Mouse (Mus musculus) midbrain, embryonic 11.5 days (tissue): ENCODE results near the gene Mgat5. TPM values are rescaled to one million over a fixed set of nuclear protein-coding genes. Genes with fewer than 3 reads are reported as not detected.

Experiments
- ATAC-seq: fragments of 200-750 bp; cut with Nextera tagmentation; 2 replicates; pipeline ENCODE4 v1.8.0; 2017; ENCODE audit warnings: moderate TSS enrichment, moderate library complexity; ENCODE audit not compliant: low FRiP score
- DNase-seq: peaks from one replicate; pipeline ENCODE4 v3.0.0; 2015; ENCODE audit warnings: low spot score; ENCODE audit errors: missing footprints
- H3K27ac ChIP-seq: fragments of 300-500 bp; sonication (generic); 2 replicates; pipeline ENCODE4 v1.5.1; 2014; ENCODE audit warnings: low read depth, low read length
- H3K27me3 ChIP-seq: fragments of 300-500 bp; sonication (generic); 2 replicates; pipeline ENCODE4 v1.6.1; 2014; ENCODE audit warnings: mild to moderate bottlenecking, low read length, moderate library complexity, mixed read lengths; ENCODE audit not compliant: control insufficient read depth, insufficient read depth
- H3K36me3 ChIP-seq: fragments of 300-500 bp; sonication (generic); 2 replicates; pipeline ENCODE4 v1.6.1; 2014; ENCODE audit warnings: mild to moderate bottlenecking, low read length, moderate library complexity, mixed read lengths; ENCODE audit not compliant: control insufficient read depth, insufficient read depth
- H3K4me1 ChIP-seq: fragments of 300-500 bp; sonication (generic); 2 replicates; pipeline ENCODE4 v1.6.1; 2014; ENCODE audit warnings: low read length; ENCODE audit not compliant: control insufficient read depth, insufficient read depth
- H3K4me2 ChIP-seq: fragments of 300-500 bp; sonication (generic); 2 replicates; pipeline ENCODE4 v1.6.1; 2014; ENCODE audit warnings: mild to moderate bottlenecking, moderate library complexity
- H3K4me3 ChIP-seq: fragments of 300-500 bp; sonication (generic); 2 replicates; pipeline ENCODE4 v1.5.1; 2014; ENCODE audit warnings: low read depth, low read length
- H3K9ac ChIP-seq: fragments of 300-500 bp; sonication (generic); 2 replicates; pipeline ENCODE4 v1.6.1; 2014; ENCODE audit warnings: low read length
- H3K9me3 ChIP-seq: fragments of 300-500 bp; sonication (generic); 2 replicates; pipeline ENCODE4 v1.6.1; 2016; ENCODE audit warnings: low read length; ENCODE audit not compliant: control insufficient read depth
- WGBS: fragments of 180-500 bp; shearing (Covaris S2); extraction: QIAGEN DNeasy Blood & Tissue Kit; methylation state at CpG from one replicate; pipeline ENCODE4 v1.1.7; 2014; 5-methylcytosine and 5-hydroxymethylcytosine counted together
- polyA plus RNA-seq: library from polyadenylated mRNA; unstranded; fragments of >200 nt; fragmentation: Nextera tagmentation; extraction: Ambion mirVana; gene quantifications from 2 replicates; pipeline ENCODE4 v1.2.1, GENCODE M21; 2014

Mgat5 gene
- polyA plus RNA-seq, 1 experiment from 2014 or later: 6.9 TPM

DNA sequence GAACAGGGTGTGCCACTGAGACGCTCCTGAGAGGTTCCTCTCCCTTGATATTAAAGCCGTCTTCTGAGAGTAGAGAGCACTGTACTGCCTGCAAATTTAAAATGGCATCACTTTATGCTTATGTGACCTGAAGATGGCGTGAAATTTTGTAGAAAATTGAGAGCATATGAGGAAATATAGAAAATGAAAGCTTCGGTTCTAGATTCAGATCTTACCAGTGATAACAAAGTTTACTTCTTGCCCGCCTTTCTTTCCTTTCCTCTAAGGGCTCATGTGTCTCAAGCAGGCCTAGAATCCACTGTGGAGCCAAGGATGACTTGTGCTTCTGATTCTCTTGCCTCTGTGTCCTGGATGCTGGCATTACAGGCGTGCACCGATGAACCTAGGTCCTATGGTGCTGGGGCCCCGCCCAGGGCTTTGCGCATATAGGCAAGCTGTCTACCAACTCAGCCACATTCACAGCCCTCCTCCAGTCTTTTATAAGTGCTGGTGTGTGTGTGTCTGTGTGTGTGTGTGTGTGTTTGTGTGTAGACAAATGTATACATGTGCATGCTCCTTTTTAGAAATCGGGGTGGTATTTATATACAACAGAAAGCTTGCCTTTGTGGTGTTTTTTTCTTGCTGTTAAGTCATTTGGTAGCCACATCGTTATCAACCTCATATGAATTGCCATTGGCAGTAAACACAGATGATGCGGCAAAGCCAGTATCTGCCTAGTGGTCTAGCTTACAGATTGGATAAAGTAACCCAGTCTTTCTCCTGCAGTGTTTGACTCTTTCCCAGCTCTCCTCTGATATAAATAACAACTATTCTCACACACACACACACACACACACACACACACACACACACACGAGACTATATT, 111.2 kb downstream of the Mgat5 start:
- Histone ChIP-seq H3K4me2 (no peak overlapping the region), H3K4me3 (no peak overlapping the region), H3K27me3 (no peaks in the 10 kb centered on the region), H3K27ac (no peak overlapping the region), H3K9ac (no peak overlapping the region), H3K4me1 (peaks cover 7% of the 10 kb centered on the region), H3K9me3 (no peaks in the 10 kb centered on the region), H3K36me3 (no peaks in the 10 kb centered on the region)
- 91% methylated on average over 13 of the region's 13 CpGs for WGBS
- peak; percentile 17 for DNase-seq
- no peak for ATAC-seq

DNA sequence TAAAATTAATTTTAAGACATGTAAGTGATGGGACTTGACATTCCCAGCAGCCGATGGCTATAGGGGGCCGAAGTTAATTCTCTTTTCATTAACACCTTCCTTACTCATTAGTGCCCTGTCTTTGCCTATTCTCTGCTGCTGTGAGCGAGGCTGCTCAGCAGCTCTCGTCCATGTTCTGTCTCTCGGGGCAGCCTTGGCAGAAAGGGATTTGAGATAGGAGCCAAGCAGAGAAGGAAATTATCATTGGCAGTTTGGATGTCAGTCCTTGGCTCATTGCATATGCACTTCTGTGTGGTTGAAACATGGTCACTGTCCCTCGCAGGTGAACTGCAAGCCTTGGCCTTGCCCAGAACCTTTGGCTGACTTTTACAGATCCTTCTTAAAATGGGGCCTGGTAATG, 111.8 kb downstream of the Mgat5 start:
- Histone ChIP-seq H3K27ac (no peak overlapping the region), H3K4me2 (no peak overlapping the region), H3K4me1 (peaks cover 7% of the 10 kb centered on the region), H3K27me3 (no peaks in the 10 kb centered on the region), H3K9ac (no peak overlapping the region), H3K9me3 (no peaks in the 10 kb centered on the region), H3K4me3 (no peak overlapping the region), H3K36me3 (no peaks in the 10 kb centered on the region)
- 75% methylated on average over 6 of the region's 6 CpGs for WGBS
- peak; percentile 59 for DNase-seq
- ATAC-seq: no peak

DNA sequence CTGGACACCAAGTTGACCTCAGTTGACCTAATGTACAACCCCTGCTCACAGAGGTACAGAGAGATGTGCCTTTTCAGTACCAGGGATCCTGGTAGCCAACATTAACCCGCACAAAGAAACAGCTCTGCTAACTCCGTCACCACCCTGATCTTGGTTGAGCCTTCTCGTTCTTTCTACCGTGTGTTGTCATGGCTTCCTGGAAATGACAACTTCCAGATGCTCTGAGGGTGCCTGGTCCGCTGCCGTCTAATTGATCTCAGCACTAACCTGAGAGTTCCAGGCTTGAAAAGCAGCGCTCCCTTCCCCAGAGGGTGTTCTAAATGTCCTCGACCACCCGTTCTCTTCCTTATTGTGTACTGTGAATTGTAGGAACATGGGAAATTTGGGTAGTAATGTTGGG, 112.7 kb downstream of the Mgat5 start:
- H3K4me1 ChIP-seq: peaks cover 7% of the 10 kb centered on the region
- H3K9ac ChIP-seq: no peak overlapping the region
- H3K4me2 ChIP-seq: no peak overlapping the region
- DNase-seq (peak; percentile 56), ATAC-seq (no peak)
- no peaks in the 10 kb centered on the region for H3K36me3 ChIP-seq
- H3K9me3 ChIP-seq: no peaks in the 10 kb centered on the region
- WGBS: 88% methylated on average over 9 of the region's 9 CpGs
- H3K4me3 ChIP-seq: no peak overlapping the region
- no peaks in the 10 kb centered on the region for H3K27me3 ChIP-seq
- no peak overlapping the region for H3K27ac ChIP-seq

DNA sequence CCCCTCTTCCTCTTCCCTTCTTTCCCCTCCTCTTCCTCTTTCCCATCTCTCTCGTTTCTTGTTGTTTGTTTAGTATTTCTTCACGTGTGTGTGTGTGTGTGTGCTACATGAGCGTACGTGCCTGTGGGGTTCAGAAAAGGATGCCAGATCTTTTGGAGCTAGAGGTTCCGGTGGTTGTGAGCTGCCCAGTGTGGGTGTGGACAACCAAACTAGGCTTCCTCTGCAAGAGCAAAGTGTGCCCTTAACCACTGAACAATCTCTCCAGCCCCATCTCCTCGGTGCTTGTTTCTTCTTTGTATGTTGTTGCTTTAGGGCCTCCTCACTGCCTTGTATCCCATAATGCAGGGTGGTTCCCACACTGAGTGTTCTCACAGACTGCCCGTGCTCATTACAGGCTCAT, 113.7 kb downstream of the Mgat5 start:
- 87% methylated on average over 7 of the region's 7 CpGs for WGBS
- DNase-seq (peak; percentile 68), ATAC-seq (no peak)
- H3K4me2 ChIP-seq: no peak overlapping the region
- H3K9ac ChIP-seq: no peak overlapping the region
- H3K27me3 ChIP-seq: no peaks in the 10 kb centered on the region
- H3K9me3 ChIP-seq: no peaks in the 10 kb centered on the region
- 0 out of 2 replicates have a peak, but pooled peaks cover 2% of the 10 kb centered on the region for H3K36me3 ChIP-seq
- no peak overlapping the region for H3K4me3 ChIP-seq
- H3K4me1 ChIP-seq: peaks cover 6% of the 10 kb centered on the region
- no peak overlapping the region for H3K27ac ChIP-seq

DNA sequence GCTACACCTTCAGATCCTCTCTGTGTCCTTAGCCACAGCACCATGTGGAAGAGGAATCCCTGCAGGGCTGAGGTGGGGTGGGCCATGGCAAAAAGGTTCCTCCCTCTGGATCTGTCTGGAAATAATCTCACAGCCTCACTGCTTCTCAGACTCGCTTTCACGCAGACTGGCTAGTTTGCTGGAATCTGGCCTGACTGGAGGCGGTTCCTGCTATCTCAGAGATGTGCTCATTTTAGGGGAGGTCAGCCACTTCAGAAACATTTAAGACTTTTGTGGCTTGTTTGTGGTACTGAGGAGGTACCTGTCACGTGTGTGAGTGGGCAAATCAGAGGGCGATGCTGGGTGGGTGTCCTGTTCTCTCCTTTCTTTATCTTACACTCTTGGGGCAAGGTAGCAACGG, 115.0 kb downstream of the Mgat5 start:
- no peak overlapping the region for H3K4me3 ChIP-seq

DNA sequence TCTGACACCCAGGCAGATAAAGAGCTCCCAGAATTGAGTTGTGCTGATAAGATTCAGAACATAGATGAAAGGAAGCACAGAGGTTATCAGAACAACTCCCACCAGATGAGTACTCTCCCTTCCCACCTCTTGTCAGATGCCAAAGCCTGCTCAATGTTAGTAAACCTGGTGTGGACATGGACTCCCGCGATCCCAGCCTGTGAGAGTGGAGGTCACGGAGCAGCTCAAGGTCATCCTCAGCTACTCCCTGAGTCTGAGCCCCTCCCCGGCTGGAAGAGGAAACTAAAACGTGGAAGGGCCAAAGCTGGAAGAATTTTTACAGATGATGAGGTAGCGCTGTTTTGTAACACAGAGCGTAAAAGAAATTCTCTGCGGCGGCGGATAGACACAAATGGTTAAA, 116.1 kb downstream of the Mgat5 start:
- Histone ChIP-seq H3K4me1 (no peaks in the 10 kb centered on the region), H3K27me3 (no peaks in the 10 kb centered on the region), H3K4me3 (no peak overlapping the region), H3K4me2 (no peak overlapping the region), H3K27ac (no peak overlapping the region), H3K9ac (no peak overlapping the region), H3K36me3 (0 out of 2 replicates have a peak, but pooled peaks cover 3% of the 10 kb centered on the region), H3K9me3 (no peaks in the 10 kb centered on the region)
- DNase-seq (peak; percentile 78), ATAC-seq (no peak)
- WGBS: 88% methylated on average over 10 of the region's 10 CpGs

More for the DNA sequence above, 115.0 kb downstream of the Mgat5 start:
- H3K9me3 ChIP-seq: no peaks in the 10 kb centered on the region
- no peak overlapping the region for H3K4me2 ChIP-seq
- 0 out of 2 replicates have a peak, but pooled peaks cover 3% of the 10 kb centered on the region for H3K36me3 ChIP-seq
- H3K9ac ChIP-seq: no peak overlapping the region
- H3K4me1 ChIP-seq: no peaks in the 10 kb centered on the region
- no peak overlapping the region for H3K27ac ChIP-seq
- 82% methylated on average over 6 of the region's 6 CpGs for WGBS
- H3K27me3 ChIP-seq: no peaks in the 10 kb centered on the region
- ATAC-seq (no peak), DNase-seq (peak; percentile 45)

DNA sequence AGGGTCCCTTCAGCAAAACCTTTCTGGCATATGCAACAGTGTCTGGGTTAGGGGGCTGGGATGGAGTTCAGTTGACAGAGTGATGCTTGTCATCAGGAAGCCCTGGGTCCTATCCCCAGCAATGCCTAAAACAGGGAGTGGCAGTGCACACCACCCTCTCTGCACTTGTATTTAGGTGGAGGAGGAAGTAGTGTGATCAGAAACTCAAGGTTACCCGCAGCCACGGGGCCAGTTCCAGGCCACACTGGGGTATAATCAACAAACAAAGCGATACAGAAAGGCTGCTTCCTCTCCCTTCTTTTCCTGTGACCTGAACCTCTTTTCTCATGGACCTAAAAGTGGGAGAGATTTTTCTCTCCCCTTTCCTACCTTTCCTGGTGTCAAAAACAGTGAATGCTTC, 116.8 kb downstream of the Mgat5 start:
- Histone ChIP-seq H3K9ac (no peak overlapping the region), H3K36me3 (0 out of 2 replicates have a peak, but pooled peaks cover 3% of the 10 kb centered on the region), H3K9me3 (no peaks in the 10 kb centered on the region), H3K27ac (no peak overlapping the region), H3K4me2 (no peak overlapping the region), H3K4me1 (no peaks in the 10 kb centered on the region), H3K4me3 (no peak overlapping the region), H3K27me3 (no peaks in the 10 kb centered on the region)
- WGBS: 88% methylated on average over 3 of the region's 3 CpGs
- peak; percentile 56 for DNase-seq
- ATAC-seq: no peak

DNA sequence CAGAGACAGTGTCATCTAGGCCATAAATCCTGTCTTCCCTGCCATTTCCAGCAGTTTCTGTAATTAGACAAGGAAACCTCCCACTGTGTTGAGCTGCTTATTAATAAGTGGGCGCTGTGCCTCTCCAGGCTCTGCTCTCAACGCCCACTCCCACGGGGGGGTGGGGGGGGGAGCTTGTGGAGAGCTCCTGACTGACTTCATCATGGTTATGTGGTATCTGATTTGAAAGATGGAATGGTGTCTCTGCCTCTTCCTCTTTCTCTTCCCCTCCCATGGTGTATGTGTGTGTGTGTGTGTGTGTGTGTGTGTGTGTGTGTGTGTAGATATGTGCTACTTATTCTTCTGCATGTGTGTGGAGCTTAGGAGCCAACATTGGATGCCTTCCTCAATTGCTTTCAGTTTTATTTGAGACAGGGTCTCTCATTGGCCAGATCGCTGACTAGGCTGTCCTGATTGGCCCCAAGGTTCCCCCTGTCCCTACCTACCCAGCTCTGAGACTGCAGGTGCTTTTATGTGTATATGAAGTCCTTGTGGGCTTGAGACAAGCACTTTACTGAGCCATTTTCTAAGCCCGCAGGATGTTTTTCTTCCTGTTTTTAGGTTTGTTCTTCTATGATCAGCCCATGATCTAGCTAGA, 117.5 kb downstream of the Mgat5 start:
- no peak for ATAC-seq

DNA sequence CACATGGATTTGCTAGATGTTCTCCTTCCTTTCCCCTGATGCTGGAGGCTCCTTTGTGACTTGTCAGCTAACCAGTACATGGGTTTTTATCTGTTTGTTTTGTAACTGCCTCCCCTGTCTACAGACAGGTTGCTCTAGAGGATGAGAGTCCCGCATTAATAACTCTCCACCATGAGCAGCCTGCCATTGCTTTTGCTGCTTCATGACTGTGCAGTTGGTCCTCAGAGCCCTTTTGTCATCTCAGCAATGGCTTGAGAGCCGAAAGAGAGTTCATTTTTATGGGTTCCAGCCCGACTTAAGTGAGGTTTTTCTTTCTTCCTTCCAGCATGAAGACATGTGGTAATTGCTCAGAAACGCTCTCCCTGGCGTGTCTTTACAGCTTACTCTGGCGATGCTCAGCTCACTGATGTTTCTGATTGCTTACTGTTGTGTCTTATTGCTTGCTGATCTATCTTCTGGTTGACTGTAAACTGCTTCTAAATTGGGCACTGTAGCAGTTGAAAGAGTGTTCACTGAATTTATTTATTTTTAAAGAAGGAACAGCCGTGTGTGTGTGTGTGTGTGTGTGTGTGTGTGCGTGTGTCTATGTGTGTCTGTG, 120.9 kb downstream of the Mgat5 start:
- WGBS: 93% methylated on average over 8 of the region's 8 CpGs
- DNase-seq (peak; percentile 66), ATAC-seq (no peak)

More for the DNA sequence above, 117.5 kb downstream of the Mgat5 start:
- Histone ChIP-seq H3K27ac (no peak overlapping the region), H3K9me3 (no peaks in the 10 kb centered on the region), H3K9ac (no peak overlapping the region), H3K4me3 (no peak overlapping the region), H3K4me2 (no peak overlapping the region), H3K27me3 (no peaks in the 10 kb centered on the region), H3K4me1 (no peaks in the 10 kb centered on the region), H3K36me3 (0 out of 2 replicates have a peak, but pooled peaks cover 3% of the 10 kb centered on the region)
- WGBS: 75% methylated on average over 5 of the region's 5 CpGs
- DNase-seq: peak; percentile 44

More for the DNA sequence above, 120.9 kb downstream of the Mgat5 start:
- Histone ChIP-seq H3K27ac (no peak overlapping the region), H3K9ac (no peak overlapping the region), H3K9me3 (no peaks in the 10 kb centered on the region), H3K27me3 (no peaks in the 10 kb centered on the region), H3K4me2 (no peak overlapping the region), H3K36me3 (0 out of 2 replicates have a peak, but pooled peaks cover 3% of the 10 kb centered on the region), H3K4me3 (no peak overlapping the region), H3K4me1 (no peaks in the 10 kb centered on the region)
